Mouse (Mus musculus): ENCODE results near the gene Mbd5.

DNA sequence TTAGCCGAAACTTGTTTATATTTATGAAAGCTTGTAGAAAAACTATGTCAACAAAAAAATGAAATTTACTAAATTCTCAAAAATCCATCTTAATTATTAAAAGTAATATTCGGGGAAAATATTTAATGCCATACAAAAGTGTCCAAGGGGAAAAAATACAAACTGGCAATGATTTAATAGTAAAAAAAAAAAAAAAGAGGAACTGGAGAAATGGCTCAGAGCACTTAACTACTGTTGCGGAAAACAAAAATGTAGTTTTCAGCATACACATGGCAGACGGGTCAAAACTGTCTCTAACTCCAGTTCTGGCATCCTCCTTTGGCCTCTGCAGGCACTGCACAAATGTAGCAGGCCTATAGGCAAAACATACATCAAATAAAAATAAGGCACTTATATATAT lies 292.4 kb downstream of the Mbd5 start:
- TF ChIP-seq CTCF (IDR thresholded peaks at IDR 0.05; ENCODE audit: extremely low read depth, insufficient read depth, low read length) (no peak), POLR2A (IDR thresholded peaks at IDR 0.05; ENCODE audit: extremely low read depth, insufficient read depth, low read length) (no peak)
